Mouse (Mus musculus): ENCODE measurements around the gene Tubg2.

GRCm38 (mm10) chr11:101163476-101164350, 8.0 kb downstream of the Tubg2 start:
- TF ChIP-seq CTCF (IDR thresholded peaks at IDR 0.05; ENCODE audit: insufficient read depth, low read length) (no peak), POLR2A (IDR thresholded peaks at IDR 0.05; ENCODE audit: borderline replicate concordance, extremely low read depth, low read depth, low read length) (no peak)

All from lung, adult 2 months (tissue).